Mouse (Mus musculus) ovary, postnatal 36 days (tissue): ENCODE results near the gene Klhl31.

ENCODE experiments used
- DNase-seq: peaks from one replicate; pipeline ENCODE4 v3.0.0; 2022; ENCODE audit warnings: low spot score, mixed read lengths

Klhl31 gene

DNA sequence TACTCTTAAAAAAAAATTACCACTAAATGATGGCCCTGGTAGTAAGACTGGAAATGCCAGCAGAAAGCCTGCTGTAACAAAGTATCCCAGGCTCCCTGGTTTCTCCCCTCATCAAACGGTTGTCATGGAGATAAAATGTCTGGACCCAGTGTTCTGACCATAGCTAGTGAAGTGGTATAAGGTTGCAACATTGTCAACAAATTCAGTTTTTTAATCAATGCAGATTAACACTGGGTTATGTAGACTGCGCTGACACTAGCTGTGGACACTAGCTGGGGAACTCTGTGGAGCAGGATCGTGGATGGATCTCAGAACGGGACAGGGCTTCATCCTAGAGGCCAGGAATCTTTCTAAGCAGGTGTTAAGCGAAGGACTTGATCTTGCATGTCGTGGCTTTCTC is 70.2 kb downstream of the Klhl31 start:
- no peak for DNase-seq

DNA sequence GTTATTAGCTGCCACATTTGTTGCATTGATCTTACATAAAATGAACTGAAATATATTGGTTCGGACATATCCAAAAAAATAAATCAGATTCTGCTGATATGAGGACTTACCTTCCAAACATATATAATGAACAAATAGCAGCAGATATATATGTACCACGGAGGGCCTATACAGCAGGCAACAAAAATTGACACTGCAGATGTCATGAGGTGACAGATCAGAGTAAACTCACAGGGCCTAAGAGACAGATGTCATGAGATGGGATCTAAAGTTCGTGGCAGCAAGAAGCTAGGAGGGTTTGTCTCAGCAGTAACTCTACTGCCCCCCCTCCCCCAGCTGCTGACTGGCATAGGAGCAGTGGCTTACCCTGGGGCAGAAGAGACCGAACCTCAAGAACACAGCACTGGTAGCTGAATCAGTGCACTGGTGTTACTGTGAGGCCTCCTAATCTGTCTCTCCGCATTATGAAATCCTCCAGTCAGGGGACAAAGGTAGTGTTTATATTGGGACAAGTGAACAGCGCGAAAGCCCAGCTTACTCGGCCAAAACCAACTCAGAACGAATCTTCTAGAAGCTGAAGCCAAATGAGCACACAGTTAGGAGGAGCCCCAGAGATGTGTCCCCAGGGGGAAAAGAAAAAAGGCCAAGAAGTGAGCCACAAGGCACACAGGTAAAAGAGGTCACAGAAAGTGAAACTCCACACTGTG is 71.3 kb downstream of the Klhl31 start:
- DNase-seq, result no peak

DNA sequence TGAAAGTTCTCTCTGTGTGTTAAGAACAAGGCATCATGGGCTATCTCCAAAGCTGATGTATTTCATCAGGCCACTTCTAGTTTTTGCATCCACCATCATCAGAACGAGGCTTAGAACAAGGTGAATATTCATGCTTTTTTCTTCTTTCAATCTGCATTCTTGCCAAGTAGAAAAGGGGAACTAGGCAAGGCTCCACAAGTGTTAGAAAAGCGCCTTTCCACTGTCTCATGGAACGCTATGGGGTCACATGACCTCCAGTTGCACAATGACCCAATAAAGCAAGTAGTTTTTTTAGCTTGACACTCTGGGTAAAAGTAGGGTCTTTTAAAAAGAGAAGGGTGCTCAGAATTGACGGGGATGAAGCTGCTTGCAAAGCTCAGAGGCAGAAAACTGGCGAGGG is 72.7 kb downstream of the Klhl31 start:
- no peak for DNase-seq
